Mouse (Mus musculus): ENCODE results near the gene Slc29a2. TPM values are rescaled to one million over a fixed set of nuclear protein-coding genes. Genes with fewer than 3 reads are reported as not detected.

Gene Slc29a2
- total and polyA plus RNA-seq, 3 experiments = 2.1 to 6.6 (median 4.2) TPM

DNA sequence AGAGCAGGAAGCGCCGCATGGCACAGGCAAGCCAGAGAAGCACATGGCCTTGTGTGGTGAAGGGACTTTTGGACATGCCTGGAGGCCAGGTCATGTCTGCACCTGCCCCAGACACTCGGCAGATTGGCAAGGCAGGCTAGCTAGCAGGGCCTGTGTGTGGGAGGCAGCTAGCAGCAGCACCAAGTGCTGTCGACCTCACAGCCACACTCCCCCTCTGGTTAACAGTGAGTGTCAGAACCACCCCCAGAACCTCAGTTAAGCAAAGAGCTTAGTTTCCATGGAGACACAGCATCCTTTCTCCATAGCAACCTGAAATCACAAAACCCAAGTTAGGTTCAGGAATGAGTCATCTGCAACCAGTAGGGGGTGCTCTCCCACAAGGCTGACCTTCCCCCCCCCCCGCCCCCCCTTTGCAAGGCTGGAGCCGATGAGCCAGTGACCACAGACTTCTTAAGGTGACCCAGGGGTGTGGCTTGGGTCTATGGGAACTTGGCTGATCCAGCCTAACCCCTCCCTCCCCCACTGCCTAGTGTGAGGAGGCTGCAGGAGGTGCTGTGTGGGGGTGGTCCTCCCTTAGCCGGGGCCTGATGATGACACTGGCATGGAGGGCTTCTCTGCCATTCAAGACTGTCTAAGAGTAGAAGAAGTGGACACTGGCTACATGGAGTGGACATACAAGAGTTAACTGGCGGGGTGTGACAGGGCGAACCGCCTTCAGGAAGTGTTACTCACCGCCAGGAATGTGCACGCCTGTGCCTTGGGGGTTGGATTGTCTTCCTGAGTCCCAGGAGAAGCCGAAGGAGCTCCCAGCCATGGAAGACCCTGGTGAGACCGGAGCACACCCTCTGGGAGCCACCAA lies 26.6 kb downstream of the Slc29a2 start, which contains the start of gene Rin1:
Gene Rin1, plus strand, starts transcription at position 435 of the 859 bp plus-strand sequence.
- no peak within 1 kb of the TSS for H3K9ac ChIP-seq (ENCODE audit: insufficient read depth, low read depth)
- TF ChIP-seq MXI1 (IDR thresholded peaks at IDR 0.05; ENCODE audit: low read depth, low read length) = peak; percentile 73
- TF ChIP-seq MAZ (IDR thresholded peaks at IDR 0.05; ENCODE audit: low read depth, low read length) = 0 out of 2 replicates have a peak, but pooled peaks have one; percentile 45
- peak in 1 of 2 experiments; percentile 58; a peak in 2 of 4 replicates for TF ChIP-seq CTCF (conservative IDR thresholded peaks at IDR 0.05 in 1 of 2, IDR thresholded peaks at IDR 0.05 in 1 of 2; ENCODE audit: low read depth in 2 of 2, low read length in 2 of 2)
- TF ChIP-seq MAX (IDR thresholded peaks at IDR 0.05; ENCODE audit: low read length) = peak; percentile 75
- TF ChIP-seq RAD21 (IDR thresholded peaks at IDR 0.05; ENCODE audit: low read depth, low read length) = peak; percentile 5
- peak; percentile 80 for TF ChIP-seq MYC (IDR thresholded peaks at IDR 0.05; ENCODE audit: low read depth, low read length)
- no peak for TF ChIP-seq USF2 (conservative IDR thresholded peaks at IDR 0.05; ENCODE audit: low read depth, low read length)
- no peak for TF ChIP-seq TBP (conservative IDR thresholded peaks at IDR 0.05; ENCODE audit: low read depth, low read length)
- peak; percentile 76 for TF ChIP-seq IRF4 (IDR thresholded peaks at IDR 0.05; ENCODE audit: low read depth, low read length)
- TF ChIP-seq GABPA (IDR thresholded peaks at IDR 0.05; ENCODE audit: insufficient replicate concordance, low read depth, low read length) = no peak
- 0 out of 2 replicates have a peak, but pooled peaks have one; percentile 33 for TF ChIP-seq SIN3A (IDR thresholded peaks at IDR 0.05; ENCODE audit: low read length)
- H3K36me3 ChIP-seq (replicated peaks in 1 of 2; ENCODE audit: control insufficient read depth in 1 of 2, insufficient read depth in 1 of 2, low read length in 1 of 2) = peaks cover 42 to 89% of the 10 kb centered on the region in 2 experiments
- no peaks in the 10 kb centered on the region for H3K27me3 ChIP-seq (replicated peaks)
- in situ Hi-C loops (cut with MboI; ENCODE audit: low pct_ligation_motif_present, low pct_unique_long_range_greater_than_20kb, low sequenced_read_pairs) = no loop called here
- H3K9me3 ChIP-seq (replicated peaks; ENCODE audit: low read length) = no peaks in the 10 kb centered on the region
- H3K4me2 ChIP-seq (ENCODE audit: insufficient read depth, low read depth, poor library complexity, severe bottlenecking) = no peak within 1 kb of the TSS
- peak within 1 kb of the TSS; percentile 31; the same call in 1 of the 2 replicates for H3K27ac ChIP-seq (ENCODE audit: insufficient read depth, low read depth)
- dilution Hi-C loops (cut with MboI; ENCODE audit: extremely low pct_ligation_motif_present, extremely low pct_unique_long_range_greater_than_20kb, low sequenced_read_pairs) = no loop called here
- peak; percentile 70 for DNase-seq (ENCODE audit: extremely low read depth)
- H3K79me2 ChIP-seq (replicated peaks; ENCODE audit: control insufficient read depth, extremely low read depth, insufficient read depth, poor library complexity, severe bottlenecking) = no peaks in the 10 kb centered on the region
- H3K4me1 ChIP-seq (ENCODE audit: control insufficient read depth in 1 of 2, insufficient read depth in 2 of 2) = peaks cover 12 to 19% of the 10 kb centered on the region in 2 experiments
- H3K4me3 ChIP-seq (replicated peaks in 1 of 3; ENCODE audit: low read depth in 2 of 3, low read length in 2 of 3, poor library complexity in 1 of 3) = no peak within 1 kb of the TSS

DNA sequence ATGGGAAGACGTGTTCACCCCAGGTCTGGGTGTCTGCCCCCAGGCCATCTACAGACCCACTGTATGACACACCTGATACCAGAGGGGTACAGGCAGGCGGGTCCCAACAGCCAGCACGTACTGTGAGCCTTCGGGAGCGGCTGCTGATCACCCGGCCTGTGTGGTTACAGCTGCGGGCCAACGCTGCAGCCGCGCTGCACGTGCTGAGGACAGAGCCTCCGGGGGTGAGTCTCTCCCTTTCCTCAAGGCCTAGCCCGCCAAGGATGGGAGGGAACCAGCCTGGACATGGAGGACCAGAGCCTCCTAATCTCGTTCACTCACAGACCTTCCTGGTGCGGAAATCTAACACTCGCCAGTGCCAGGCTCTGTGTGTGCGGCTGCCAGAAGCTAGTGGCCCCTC lies 27.4 kb downstream of the Slc29a2 start:
- H3K4me1 ChIP-seq (ENCODE audit: control insufficient read depth in 1 of 2, insufficient read depth in 2 of 2) = peaks cover 12 to 19% of the 10 kb centered on the region in 2 experiments
- H3K27me3 ChIP-seq (replicated peaks) = no peaks in the 10 kb centered on the region
- dilution Hi-C loops (cut with MboI; ENCODE audit: extremely low pct_ligation_motif_present, extremely low pct_unique_long_range_greater_than_20kb, low sequenced_read_pairs) = no loop called here
- no peaks in the 10 kb centered on the region for H3K79me2 ChIP-seq (replicated peaks; ENCODE audit: control insufficient read depth, extremely low read depth, insufficient read depth, poor library complexity, severe bottlenecking)
- no peak overlapping the region for H3K9ac ChIP-seq (ENCODE audit: insufficient read depth, low read depth)
- no peak overlapping the region for H3K4me2 ChIP-seq (ENCODE audit: insufficient read depth, low read depth, poor library complexity, severe bottlenecking)
- H3K27ac ChIP-seq (ENCODE audit: insufficient read depth, low read depth) = no peak overlapping the region
- H3K36me3 ChIP-seq (replicated peaks in 1 of 2; ENCODE audit: control insufficient read depth in 1 of 2, insufficient read depth in 1 of 2, low read length in 1 of 2) = peaks cover 36 to 84% of the 10 kb centered on the region in 2 experiments
- H3K4me3 ChIP-seq (replicated peaks in 1 of 3; ENCODE audit: low read depth in 2 of 3, low read length in 2 of 3, poor library complexity in 1 of 3) = no peak overlapping the region
- no peak for DNase-seq (ENCODE audit: extremely low read depth)
- in situ Hi-C loops (cut with MboI; ENCODE audit: low pct_ligation_motif_present, low pct_unique_long_range_greater_than_20kb, low sequenced_read_pairs) = no loop called here
- TF ChIP-seq ZMIZ1 (IDR thresholded peaks at IDR 0.05; ENCODE audit: low read depth, low read length) = no peak
- TF ChIP-seq MXI1 (IDR thresholded peaks at IDR 0.05; ENCODE audit: low read depth, low read length) = no peak
- TF ChIP-seq BHLHE40 (IDR thresholded peaks at IDR 0.05; ENCODE audit: low read depth, low read length) = no peak
- no peak for TF ChIP-seq TCF12 (IDR thresholded peaks at IDR 0.05; ENCODE audit: low read depth, low read length)
- no peak for TF ChIP-seq TBP (conservative IDR thresholded peaks at IDR 0.05; ENCODE audit: low read depth, low read length)
- TF ChIP-seq RCOR1 (conservative IDR thresholded peaks at IDR 0.05; ENCODE audit: low read depth, low read length) = no peak
- TF ChIP-seq MAFK (IDR thresholded peaks at IDR 0.05; ENCODE audit: insufficient replicate concordance, low read length) = no peak
- TF ChIP-seq NELFE (IDR thresholded peaks at IDR 0.05; ENCODE audit: low read depth, low read length) = no peak
- TF ChIP-seq USF2 (conservative IDR thresholded peaks at IDR 0.05; ENCODE audit: low read depth, low read length) = no peak
- TF ChIP-seq EP300 (IDR thresholded peaks at IDR 0.05; ENCODE audit: low read length) = no peak
- no peak for TF ChIP-seq NRF1 (IDR thresholded peaks at IDR 0.05; ENCODE audit: low read depth, low read length)
- no peaks in the 10 kb centered on the region for H3K9me3 ChIP-seq (replicated peaks; ENCODE audit: low read length)
